Comparison of ENCODE assay signal across 11 mouse cellular contexts in the genomic region with DNA sequence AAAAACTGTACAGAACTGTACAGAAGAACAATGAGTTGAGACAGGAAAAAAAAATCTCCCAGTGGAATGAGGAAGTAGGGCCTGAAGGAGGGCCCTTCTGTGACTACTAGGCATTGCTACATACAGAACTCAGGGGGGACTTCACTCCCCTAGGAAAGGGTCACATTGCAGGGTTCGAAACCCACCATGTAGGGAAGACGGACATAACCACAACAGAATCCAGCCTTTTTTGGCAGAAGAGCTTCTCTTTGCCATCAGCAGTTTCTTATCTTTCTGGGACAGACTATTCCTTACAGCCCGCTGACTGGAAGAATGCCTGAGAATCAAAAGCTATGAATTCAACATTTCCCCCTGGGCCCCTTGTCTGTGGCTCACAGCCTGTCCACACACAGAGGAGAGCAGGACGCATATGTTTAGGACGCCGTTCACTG. TPM values are rescaled to one million over a fixed set of nuclear protein-coding genes. Genes with fewer than 3 reads are reported as not detected.
A peak's percentile ranks its signal among the peaks of the same experiment; 100 is the strongest.
DNase-seq lines count a peak whose midpoint lies in the region; ATAC-seq and TF ChIP-seq lines count a peak whose summit lies in the region.
"Had no signal": no experiment of that assay in that cellular context is flagged by ENCODE, and none has a peak within 500 bp of the region (broad histone marks: within the 10 kb centered on the region; RNA-seq: fewer than 3 reads in every experiment).

No protein-coding gene starts in this region.

- no peaks in the 10 kb centered on the region for H3K9me3 ChIP-seq in forebrain, embryonic 10.5 days
- no peaks in the 10 kb centered on the region for H3K9me3 ChIP-seq in forebrain, embryonic 12.5 days
- H3K9me3 ChIP-seq in kidney, postnatal 0 days (replicated peaks; ENCODE audit: low read length), result no peaks in the 10 kb centered on the region
- no peaks in the 10 kb centered on the region for H3K9me3 ChIP-seq in heart, postnatal 0 days (replicated peaks; ENCODE audit: control insufficient read depth, low read length)

- TF ChIP-seq CTCF in kidney, postnatal 0 days (IDR thresholded peaks at IDR 0.05; ENCODE audit: low read depth), result no peak
- TF ChIP-seq CTCF in heart, postnatal 0 days (IDR thresholded peaks at IDR 0.05; ENCODE audit: low read depth), result no peak

- no peak for ATAC-seq in forebrain, embryonic 12.5 days (ENCODE audit: low FRiP score)
- ATAC-seq in kidney, postnatal 0 days (replicated peaks; ENCODE audit: low FRiP score, low read depth), result no peak
- ATAC-seq in heart, postnatal 0 days (ENCODE audit: insufficient read depth, low read depth), result peak; percentile 25
- ATAC-seq in megakaryocyte-erythroid progenitor cell, adult 5-6 weeks (replicated peaks; ENCODE audit: low FRiP score, low TSS enrichment, poor library complexity, severe bottlenecking), result peak; percentile 84

- no peak for DNase-seq in forebrain, embryonic 10.5 days (ENCODE audit: extremely low spot score, low spot score)
- DNase-seq in kidney, postnatal 0 days (ENCODE audit: low spot score), result no peak
- no peak for DNase-seq in kidney, adult 9 months
- DNase-seq in heart, postnatal 0 days (ENCODE audit: low spot score), result peak; percentile 43
- no peak for DNase-seq in right cerebral cortex, postnatal 36 days (ENCODE audit: low spot score in 2 of 2)
- no peak for DNase-seq in cerebellum, postnatal 25 days
- DNase-seq: embryo, embryonic 11 days; kidney, adult 8-10 months; thymus, postnatal 4 days had no signal

- 0 out of 2 replicates have a peak overlapping the region, but pooled peaks have one; percentile 16 for H3K27ac ChIP-seq in forebrain, embryonic 10.5 days
- no peak overlapping the region; the same call in 1 of the 2 replicates for H3K27ac ChIP-seq in forebrain, embryonic 12.5 days
- H3K27ac ChIP-seq in kidney, postnatal 0 days, result peak overlapping the region; percentile 60
- H3K27ac ChIP-seq in heart, postnatal 0 days (ENCODE audit: low read depth), result peak overlapping the region; percentile 79

- H3K4me3 ChIP-seq in forebrain, embryonic 10.5 days, result no peak overlapping the region
- no peak overlapping the region for H3K4me3 ChIP-seq in forebrain, embryonic 12.5 days (replicated peaks)
- no peak overlapping the region for H3K4me3 ChIP-seq in kidney, postnatal 0 days (replicated peaks; ENCODE audit: low read depth, low read length)
- no peak overlapping the region for H3K4me3 ChIP-seq in heart, postnatal 0 days (ENCODE audit: low read depth, low read length)

- peaks cover 56% of the 10 kb centered on the region for H3K4me1 ChIP-seq in forebrain, embryonic 10.5 days
- peaks cover 25% of the 10 kb centered on the region for H3K4me1 ChIP-seq in forebrain, embryonic 12.5 days
- peaks cover 36% of the 10 kb centered on the region for H3K4me1 ChIP-seq in kidney, postnatal 0 days (replicated peaks; ENCODE audit: insufficient read depth, low read length)
- H3K4me1 ChIP-seq in heart, postnatal 0 days (ENCODE audit: control insufficient read depth, insufficient read depth), result peaks cover 62% of the 10 kb centered on the region

- WGBS in forebrain, embryonic 10.5 days, result 87% methylated on average over 6 of the region's 6 CpGs
- 84% methylated on average over 6 of the region's 6 CpGs for WGBS in forebrain, embryonic 12.5 days
- 63% methylated on average over 6 of the region's 6 CpGs for WGBS in kidney, postnatal 0 days
- 13% methylated on average over 6 of the region's 6 CpGs for WGBS in heart, postnatal 0 days

- peak; percentile 53; the same call in 1 of the 2 replicates for TF ChIP-seq EP300 in heart, postnatal 0 days (IDR thresholded peaks at IDR 0.05; ENCODE audit: low read depth)

- H3K4me2 ChIP-seq in forebrain, embryonic 12.5 days, result no peak overlapping the region
- no peak overlapping the region for H3K4me2 ChIP-seq in kidney, postnatal 0 days (ENCODE audit: low read length)
- H3K4me2 ChIP-seq in heart, postnatal 0 days (ENCODE audit: low read depth, low read length), result 0 out of 2 replicates have a peak overlapping the region, but pooled peaks have one; percentile 7

- H3K36me3 ChIP-seq in forebrain, embryonic 10.5 days (replicated peaks), result 0 out of 2 replicates have a peak, but pooled peaks cover 4% of the 10 kb centered on the region
- no peaks in the 10 kb centered on the region for H3K36me3 ChIP-seq in forebrain, embryonic 12.5 days (replicated peaks)
- H3K36me3 ChIP-seq in kidney, postnatal 0 days (ENCODE audit: insufficient read depth, low read length), result no peaks in the 10 kb centered on the region
- H3K36me3 ChIP-seq in heart, postnatal 0 days (replicated peaks; ENCODE audit: control insufficient read depth, insufficient read depth, low read length), result no peaks in the 10 kb centered on the region

- no peak overlapping the region for H3K9ac ChIP-seq in forebrain, embryonic 12.5 days
- H3K9ac ChIP-seq in kidney, postnatal 0 days (ENCODE audit: low read depth, low read length), result no peak overlapping the region
- H3K9ac ChIP-seq in heart, postnatal 0 days (replicated peaks; ENCODE audit: low read depth, low read length), result no peak overlapping the region

- H3K27me3 ChIP-seq in forebrain, embryonic 10.5 days (ENCODE audit: poor library complexity, severe bottlenecking), result no peaks in the 10 kb centered on the region
- no peaks in the 10 kb centered on the region for H3K27me3 ChIP-seq in forebrain, embryonic 12.5 days
- no peaks in the 10 kb centered on the region for H3K27me3 ChIP-seq in kidney, postnatal 0 days (ENCODE audit: insufficient read depth, low read length)
- H3K27me3 ChIP-seq in heart, postnatal 0 days (ENCODE audit: control insufficient read depth, insufficient read depth, low read length), result no peaks in the 10 kb centered on the region

RNA-seq across cellular contexts. Expression of a gene that starts 46.7 kb away (rescaled TPM):
- 8.4 and 9.0 TPM in 2 replicates for polyA plus RNA-seq in forebrain, embryonic 10.5 days (2016; fragmentation: Nextera tagmentation; extraction: Ambion mirVana)
- 17.6 and 18.8 TPM in 2 replicates for polyA plus RNA-seq in forebrain, embryonic 12.5 days (2016; fragmentation: Nextera tagmentation; extraction: Ambion mirVana)
- 6.0 and 6.8 TPM in 2 replicates for polyA plus RNA-seq in kidney, postnatal 0 days (2015; fragmentation: Nextera tagmentation; extraction: Ambion mirVana)
- 79.3 and 94.8 TPM in 2 replicates for total RNA-seq in heart, postnatal 0 days (2014; rRNA removed; ENCODE audit: low replicate concordance)
- polyA plus RNA-seq in heart, postnatal 0 days (2015; fragmentation: Nextera tagmentation; extraction: Ambion mirVana), result 23.2 and 30.8 TPM in 2 replicates
- total RNA-seq in megakaryocyte-erythroid progenitor cell, adult 5-6 weeks (2014; fragmentation: Nextera tagmentation), result 77.2 and 89.3 TPM in 2 replicates
- total RNA-seq in megakaryocyte-erythroid progenitor cell, adult 5-6 weeks (2017), result 23.6 and 26.4 TPM in 2 replicates

Comparison
In these comparisons a context has a peak if more than half of its experiments do, and no peak if none do; other contexts are left out.
1. ATAC-seq: peak in heart, postnatal 0 days (single experiment) and megakaryocyte-erythroid progenitor cell, adult 5-6 weeks (single experiment); none in forebrain, embryonic 12.5 days (single experiment) and kidney, postnatal 0 days (single experiment).